Mouse (Mus musculus) left cerebral cortex, adult 9 months (tissue): ENCODE results near the gene Snx29.

Source experiments
- DNase-seq, 2 experiments: peaks; one replicate each; pipeline ENCODE4 v3.0.0; 2022; ENCODE audit warnings: low spot score in 2 of 2

The Snx29 gene

GRCm38 (mm10) chr16:11778191-11778590, 455.5 kb downstream of the Snx29 start:
- no peak for DNase-seq

- peak; percentile 53 to 69 for DNase-seq
These were observed 456.2 kb downstream of the Snx29 start for GRCm38 (mm10) chr16:11778715-11779460.

GRCm38 (mm10) chr16:11782082-11782481, 459.4 kb downstream of the Snx29 start:
- DNase-seq, result peak in 1 of 2 experiments; percentile 10

- no peak for DNase-seq
These were observed 460.6 kb downstream of the Snx29 start for GRCm38 (mm10) chr16:11783337-11783736.

- no peak for DNase-seq
These were observed 461.6 kb downstream of the Snx29 start for GRCm38 (mm10) chr16:11784354-11784753.

- DNase-seq, result no peak
These were observed 463.1 kb downstream of the Snx29 start for GRCm38 (mm10) chr16:11785806-11786205.

- no peak for DNase-seq
These were observed 467.8 kb downstream of the Snx29 start for GRCm38 (mm10) chr16:11790476-11790875.

- DNase-seq, result no peak
These were observed 470.7 kb downstream of the Snx29 start for GRCm38 (mm10) chr16:11793391-11793790.

- no peak for DNase-seq
These were observed 471.9 kb downstream of the Snx29 start for GRCm38 (mm10) chr16:11794628-11795027.

- no peak for DNase-seq
These were observed 473.2 kb downstream of the Snx29 start for GRCm38 (mm10) chr16:11795758-11796460.

- DNase-seq, result no peak
These were observed 479.3 kb downstream of the Snx29 start for GRCm38 (mm10) chr16:11801960-11802539.
